Mouse (Mus musculus) testis, adult 2 months (tissue): ENCODE measurements around the gene Gnb1.

Experiments used
- CTCF ChIP-seq: fragments of 200-500 bp; IDR thresholded peaks from 2 replicates; pipeline ENCODE4 v1.5.1; 2012; ENCODE audit warnings: low read depth, mild to moderate bottlenecking, inconsistent platforms, low read length, moderate library complexity; ENCODE audit not compliant: control insufficient read depth, insufficient read depth, insufficient replicate concordance
- POLR2A ChIP-seq: fragments of 200-500 bp; IDR thresholded peaks from 2 replicates; pipeline ENCODE4 v1.6.1; 2012; ENCODE audit warnings: low read depth, mild to moderate bottlenecking, inconsistent platforms, low read length, moderate library complexity; ENCODE audit not compliant: control insufficient read depth

GRCm38 (mm10) chr4:155487746-155488145 lies 3.4 kb upstream of the Gnb1 start:
- TF ChIP-seq CTCF (no peak), POLR2A (no peak)
